Mouse (Mus musculus) ES-E14 (cell line): ENCODE measurements around the gene Rpl37. TPM values are rescaled to one million over a fixed set of nuclear protein-coding genes. Genes with fewer than 3 reads are reported as not detected.

Source experiments
- DNase-seq: peaks from one replicate; pipeline ENCODE4 v3.0.0-alpha.2; 2013; ENCODE audit warnings: low read depth, low spot score
- H3K27ac ChIP-seq: 2 replicates; pipeline ENCODE4 v1.5.1; 2012; ENCODE audit warnings: low read depth, mild to moderate bottlenecking, low read length, moderate library complexity, mixed read lengths; ENCODE audit not compliant: poor library complexity, insufficient read depth, severe bottlenecking
- H3K36me3 ChIP-seq: 2 replicates; pipeline ENCODE4 v1.6.1; 2012; ENCODE audit warnings: mild to moderate bottlenecking, low read length, moderate library complexity, mixed read lengths; ENCODE audit not compliant: control insufficient read depth, poor library complexity, insufficient read depth, severe bottlenecking
- H3K4me1 ChIP-seq, 2 experiments: fragments of 150-350 bp in 1 of 2; sonication (generic) in 1 of 2; 2 replicates each; pipeline ENCODE4 v1.6.1; 2012; ENCODE audit warnings: low read length in 2 of 2, mild to moderate bottlenecking in 1 of 2, mixed read lengths in 1 of 2; ENCODE audit not compliant: control insufficient read depth in 2 of 2, insufficient read depth in 2 of 2, poor library complexity in 1 of 2
- H3K4me3 ChIP-seq, 2 experiments: fragments of 150-350 bp in 1 of 2; sonication (generic) in 1 of 2; 2 replicates each; pipeline ENCODE4 v1.5.1; 2012; ENCODE audit warnings: low read length in 2 of 2, low read depth in 1 of 2, mild to moderate bottlenecking in 1 of 2, mixed read lengths in 1 of 2; ENCODE audit not compliant: insufficient read depth in 1 of 2, poor library complexity in 1 of 2, severe bottlenecking in 1 of 2
- H3K9ac ChIP-seq: 2 replicates; pipeline ENCODE4 v1.6.1; 2012; ENCODE audit warnings: low read depth, mild to moderate bottlenecking, low read length, mixed read lengths; ENCODE audit not compliant: poor library complexity, insufficient read depth, severe bottlenecking
- H3K9me3 ChIP-seq: fragments of 150-350 bp; sonication (generic); 2 replicates; pipeline ENCODE4 v1.6.1; 2012; ENCODE audit warnings: low read depth, mild to moderate bottlenecking, low read length; ENCODE audit not compliant: control insufficient read depth, insufficient read depth
- CHD2 ChIP-seq: IDR thresholded peaks from 2 replicates; pipeline ENCODE4 v1.6.1; 2014; ENCODE audit warnings: mild to moderate bottlenecking, low read depth, low read length, inconsistent platforms
- HCFC1 ChIP-seq: IDR thresholded peaks from 2 replicates; pipeline ENCODE4 v1.6.1; 2012; ENCODE audit warnings: low read length, inconsistent platforms, borderline replicate concordance; ENCODE audit not compliant: insufficient read depth
- MAFK ChIP-seq: IDR thresholded peaks from 2 replicates; pipeline ENCODE4 v1.6.1; 2014; ENCODE audit warnings: mild to moderate bottlenecking, low read depth, low read length, inconsistent platforms; ENCODE audit not compliant: insufficient read depth
- ZC3H11A ChIP-seq: IDR thresholded peaks from 2 replicates; pipeline ENCODE4 v1.6.1; 2012; ENCODE audit warnings: low read depth, mild to moderate bottlenecking, inconsistent platforms, low read length, borderline replicate concordance
- ZNF384 ChIP-seq: IDR thresholded peaks from 2 replicates; pipeline ENCODE4 v1.6.1; 2012; ENCODE audit warnings: low read depth, low read length, inconsistent platforms
- in situ Hi-C, 2 experiments: fragments of 600-800 bp; cut with MboI; formaldehyde crosslinking; loops; one replicate each; pipeline ENCODE4 v1.15.1; 2025; ENCODE audit warnings: low sequenced_read_pairs in 2 of 2, inconsistent platforms in 1 of 2; ENCODE audit not compliant: unreplicated experiment in 2 of 2
- total RNA-seq: library from RNA; depleted of rRNA; stranded (reverse); fragments of 300-350 nt; gene quantifications from 2 replicates; pipeline ENCODE4 v1.2.3, GENCODE M21; 2012

Rpl37 gene
- total RNA-seq, 1 experiment, result 1,373 TPM

- no peak for TF ChIP-seq ZNF384
- no peak for TF ChIP-seq HCFC1
- TF ChIP-seq CHD2, result no peak
- no peak for TF ChIP-seq MAFK
- no peak for TF ChIP-seq ZC3H11A
- H3K36me3 ChIP-seq, result no peaks in the 10 kb centered on the region
- peak overlapping the region; percentile 74 for H3K9ac ChIP-seq
- H3K27ac ChIP-seq, result no peak overlapping the region
- in situ Hi-C loops, result no loop called here
- H3K4me3 ChIP-seq, result peak overlapping the region; percentile 29 to 59
- H3K9me3 ChIP-seq, result no peaks in the 10 kb centered on the region
- DNase-seq, result no peak
- peaks cover 4 to 13% of the 10 kb centered on the region in 2 experiments; a peak in 3 of 4 replicates for H3K4me1 ChIP-seq
Measured at GRCm38 (mm10) chr15:5134179-5134578, 17.7 kb downstream of the Rpl37 start.

- peak overlapping the region; percentile 29 to 59; a peak in 3 of 4 replicates for H3K4me3 ChIP-seq
- no peaks in the 10 kb centered on the region for H3K9me3 ChIP-seq
- H3K36me3 ChIP-seq, result no peaks in the 10 kb centered on the region
- H3K27ac ChIP-seq, result no peak overlapping the region
- in situ Hi-C loops, result no loop called here
- peaks cover 4 to 13% of the 10 kb centered on the region in 2 experiments; a peak in 3 of 4 replicates for H3K4me1 ChIP-seq
- peak; percentile 59; the same call in 1 of the 2 replicates for TF ChIP-seq CHD2
- 0 out of 2 replicates have a peak, but pooled peaks have one; percentile 13 for TF ChIP-seq MAFK
- TF ChIP-seq HCFC1, result no peak
- H3K9ac ChIP-seq, result peak overlapping the region; percentile 74
- no peak for DNase-seq
Measured at GRCm38 (mm10) chr15:5134945-5135483, 18.6 kb downstream of the Rpl37 start.

GRCm38 (mm10) chr15:5138021-5138856, 21.8 kb downstream of the Rpl37 start:
- H3K9me3 ChIP-seq, result no peaks in the 10 kb centered on the region
- H3K4me1 ChIP-seq, result peaks cover 4 to 12% of the 10 kb centered on the region in 2 experiments; a peak in 3 of 4 replicates
- in situ Hi-C loops, result no loop called here
- H3K4me3 ChIP-seq, result no peak overlapping the region
- no peak overlapping the region for H3K27ac ChIP-seq
- no peak overlapping the region for H3K9ac ChIP-seq
- no peak for DNase-seq
- TF ChIP-seq ZC3H11A (no peak), MAFK (no peak), HCFC1 (no peak), CHD2 (no peak), ZNF384 (no peak)
- no peaks in the 10 kb centered on the region for H3K36me3 ChIP-seq

GRCm38 (mm10) chr15:5139366-5139765, 22.9 kb downstream of the Rpl37 start:
- Histone ChIP-seq H3K4me1 (peaks cover 4 to 11% of the 10 kb centered on the region in 2 experiments; a peak in 3 of 4 replicates), H3K27ac (no peak overlapping the region), H3K9ac (no peak overlapping the region), H3K36me3 (no peaks in the 10 kb centered on the region), H3K9me3 (no peaks in the 10 kb centered on the region), H3K4me3 (no peak overlapping the region)
- no peak for TF ChIP-seq ZNF384
- TF ChIP-seq MAFK, result no peak
- no peak for TF ChIP-seq ZC3H11A
- no peak for TF ChIP-seq HCFC1
- TF ChIP-seq CHD2, result no peak
- in situ Hi-C loops, result no loop called here
- DNase-seq, result no peak
